Mouse (Mus musculus) limb, embryonic 12.5 days (tissue): Measurements from ENCODE around the gene Lrrc74a. TPM values are rescaled to one million over a fixed set of nuclear protein-coding genes. Genes with fewer than 3 reads are reported as not detected.
A peak's percentile ranks its signal among the peaks of the same experiment; 100 is the strongest.

ENCODE experiments used
- ATAC-seq: fragments of 200-750 bp; cut with Nextera tagmentation; 2 replicates; pipeline ENCODE4 v1.8.0; 2017; ENCODE audit warnings: low read depth, moderate TSS enrichment; ENCODE audit not compliant: insufficient number of reproducible peaks, insufficient read depth, low FRiP score, low TSS enrichment
- H3K27ac ChIP-seq: fragments of 300-500 bp; sonication (generic); 2 replicates; pipeline ENCODE4 v1.5.1; 2016; ENCODE audit warnings: mild to moderate bottlenecking, moderate library complexity
- H3K27me3 ChIP-seq: fragments of 300-500 bp; sonication (generic); 2 replicates; pipeline ENCODE4 v1.6.1; 2016; ENCODE audit warnings: mild to moderate bottlenecking, moderate library complexity
- H3K36me3 ChIP-seq: fragments of 300-500 bp; sonication (generic); 2 replicates; pipeline ENCODE4 v1.6.1; 2016; ENCODE audit warnings: mild to moderate bottlenecking, moderate library complexity
- H3K4me1 ChIP-seq: fragments of 300-500 bp; sonication (generic); replicated peaks from 2 replicates; pipeline ENCODE4 v1.6.1; 2016
- H3K4me2 ChIP-seq: fragments of 300-500 bp; sonication (generic); 2 replicates; pipeline ENCODE4 v1.6.1; 2016; ENCODE audit warnings: mild to moderate bottlenecking, moderate library complexity
- H3K4me3 ChIP-seq: fragments of 300-500 bp; sonication (generic); replicated peaks from 2 replicates; pipeline ENCODE4 v1.5.1; 2016; ENCODE audit warnings: mild to moderate bottlenecking
- H3K9ac ChIP-seq: fragments of 300-500 bp; sonication (generic); replicated peaks from 2 replicates; pipeline ENCODE4 v1.6.1; 2016; ENCODE audit warnings: mild to moderate bottlenecking, moderate library complexity
- H3K9me3 ChIP-seq: fragments of 300-500 bp; sonication (generic); 2 replicates; pipeline ENCODE4 v1.6.1; 2016; ENCODE audit warnings: mild to moderate bottlenecking, moderate library complexity
- whole genome bisulfite sequencing: fragments of 180-500 bp; shearing (Covaris S2); methylation state at CpG from one replicate; pipeline ENCODE4 v1.1.7; 2016; 5-methylcytosine and 5-hydroxymethylcytosine counted together
- polyA plus RNA-seq: library from polyadenylated mRNA; unstranded; fragments of >200 nt; fragmentation: Nextera tagmentation; extraction: Ambion mirVana; gene quantifications from 2 replicates; pipeline ENCODE4 v1.2.1, GENCODE M21; 2016

The Lrrc74a gene
- polyA plus RNA-seq, 1 experiment from 2014 or later: not detected

DNA sequence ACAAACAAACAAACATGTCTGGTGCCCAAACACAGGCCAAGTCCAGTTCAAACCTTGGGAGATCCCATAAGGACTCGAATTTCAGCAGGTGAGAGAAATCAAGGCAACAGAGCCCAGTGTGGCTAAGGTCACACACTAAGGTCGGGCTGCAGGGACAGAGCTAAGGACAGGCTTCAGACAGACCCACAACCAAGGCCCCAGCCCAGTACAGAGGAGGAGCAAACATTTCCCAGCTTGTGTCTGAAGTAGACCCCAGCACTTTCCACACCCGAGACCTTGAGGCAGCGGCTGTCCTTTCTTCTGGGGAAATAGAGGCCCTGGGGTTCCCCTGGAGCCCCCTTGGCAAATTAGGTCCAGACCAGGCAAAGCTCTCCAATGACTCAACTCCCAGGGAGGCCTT lies 66.2 kb downstream of the Lrrc74a start:
- WGBS: 19% methylated on average over 4 of the region's 4 CpGs
- Histone ChIP-seq H3K9ac (no peak overlapping the region), H3K4me1 (peaks cover 70% of the 10 kb centered on the region), H3K27me3 (no peaks in the 10 kb centered on the region), H3K9me3 (no peaks in the 10 kb centered on the region), H3K4me3 (no peak overlapping the region), H3K4me2 (peak overlapping the region; percentile 57), H3K36me3 (no peaks in the 10 kb centered on the region), H3K27ac (peak overlapping the region; percentile 99)
- ATAC-seq: no peak

DNA sequence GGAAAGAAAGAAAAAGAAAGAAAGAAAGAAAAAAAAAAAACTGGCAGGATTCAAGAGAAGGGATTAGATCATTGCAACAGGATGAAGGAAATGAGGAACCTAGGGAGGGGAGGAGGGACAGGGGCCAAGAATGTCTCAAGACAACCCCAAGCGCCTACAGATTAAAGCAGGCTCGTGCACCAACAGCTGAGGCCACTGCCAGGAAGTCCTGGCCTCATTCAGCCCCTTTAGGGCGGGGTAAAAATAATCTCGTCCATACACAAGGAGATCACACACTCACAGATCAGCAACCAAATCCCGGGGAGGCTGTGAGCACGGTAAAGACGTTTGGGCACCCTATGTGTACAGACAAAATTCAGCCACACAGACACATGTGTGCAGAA lies 66.6 kb downstream of the Lrrc74a start:
- no peak overlapping the region for H3K4me3 ChIP-seq
- 1% methylated on average over 7 of the region's 7 CpGs for WGBS
- no peaks in the 10 kb centered on the region for H3K9me3 ChIP-seq
- H3K36me3 ChIP-seq: no peaks in the 10 kb centered on the region
- H3K27me3 ChIP-seq: no peaks in the 10 kb centered on the region
- H3K9ac ChIP-seq: no peak overlapping the region
- peak overlapping the region; percentile 99 for H3K27ac ChIP-seq
- peak; percentile 3; the same call in 1 of the 2 replicates for ATAC-seq
- peaks cover 73% of the 10 kb centered on the region for H3K4me1 ChIP-seq
- peak overlapping the region; percentile 57 for H3K4me2 ChIP-seq

- Histone ChIP-seq H3K4me2 (peak overlapping the region; percentile 57), H3K36me3 (no peaks in the 10 kb centered on the region), H3K27me3 (no peaks in the 10 kb centered on the region), H3K4me3 (peak overlapping the region; percentile 23), H3K9ac (peak overlapping the region; percentile 50; the same call in 1 of the 2 replicates), H3K27ac (peak overlapping the region; percentile 99), H3K4me1 (peaks cover 76% of the 10 kb centered on the region), H3K9me3 (no peaks in the 10 kb centered on the region)
- peak; percentile 60 for ATAC-seq
- WGBS: under 1% methylated on average over 22 of the region's 23 CpGs
These were observed 67.2 kb downstream of the Lrrc74a start for GRCm38 (mm10) chr12:86801148-86802004.

DNA sequence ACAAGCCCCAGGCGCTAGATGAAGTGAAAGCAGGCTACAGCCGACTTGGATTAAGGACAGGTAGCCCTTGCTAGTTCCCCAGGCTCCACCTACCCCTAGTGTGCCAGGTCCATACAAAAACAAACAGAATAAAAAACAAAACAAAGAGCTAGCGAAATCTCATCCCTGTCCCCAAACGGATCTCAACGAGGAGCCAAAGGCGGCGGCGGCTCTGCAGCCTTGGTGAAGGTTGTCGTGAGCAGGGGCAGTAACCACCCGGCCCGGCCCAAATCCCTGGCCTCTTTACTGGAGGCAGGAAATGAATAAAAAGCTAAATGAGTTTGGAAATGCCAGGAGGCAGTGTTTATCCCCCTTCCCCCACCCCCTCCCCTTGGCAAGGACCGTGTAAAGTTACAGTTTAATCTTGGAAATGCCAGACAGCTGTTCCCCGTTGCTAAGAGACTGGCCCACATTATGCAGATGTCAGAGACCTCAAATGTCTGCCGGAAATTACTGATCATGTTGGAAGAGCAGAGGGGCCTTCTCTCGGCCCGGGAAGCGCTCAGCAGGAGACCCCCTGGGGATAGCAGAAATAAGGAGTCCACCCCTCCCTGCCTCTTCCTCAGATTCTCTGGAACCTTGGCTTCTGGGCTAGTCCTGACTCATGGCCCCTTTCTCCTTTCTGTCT lies 68.0 kb downstream of the Lrrc74a start:
- peak; percentile 29; the same call in 1 of the 2 replicates for ATAC-seq
- Histone ChIP-seq H3K4me2 (peak overlapping the region; percentile 57), H3K4me3 (peak overlapping the region; percentile 23), H3K4me1 (peaks cover 81% of the 10 kb centered on the region), H3K36me3 (no peaks in the 10 kb centered on the region), H3K27ac (peak overlapping the region; percentile 99), H3K27me3 (no peaks in the 10 kb centered on the region), H3K9ac (peak overlapping the region; percentile 50; the same call in 1 of the 2 replicates), H3K9me3 (no peaks in the 10 kb centered on the region)
- 1% methylated on average over 17 of the region's 17 CpGs for WGBS

DNA sequence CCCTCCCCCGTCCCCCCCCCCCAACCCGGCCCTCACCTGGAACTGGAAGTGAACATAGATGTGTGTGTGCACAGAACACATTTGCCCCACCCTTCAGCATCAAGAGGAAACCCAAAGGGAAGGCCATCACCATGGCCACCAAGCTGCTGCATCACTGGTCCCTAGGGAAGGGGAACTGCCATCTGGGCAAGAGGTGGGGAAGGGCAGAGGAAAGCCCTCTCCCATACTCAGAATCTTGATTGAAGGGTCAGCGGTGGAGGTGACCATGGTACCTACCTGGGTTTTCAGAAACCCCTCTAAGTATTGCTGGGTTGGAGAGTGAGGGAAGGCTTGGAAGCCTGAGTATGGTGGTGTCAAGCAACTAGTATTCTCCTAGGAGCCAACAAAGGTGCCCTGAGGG lies 68.7 kb downstream of the Lrrc74a start:
- peak overlapping the region; percentile 57 for H3K4me2 ChIP-seq
- no peaks in the 10 kb centered on the region for H3K36me3 ChIP-seq
- H3K4me3 ChIP-seq: no peak overlapping the region
- 36% methylated on average over 3 of the region's 3 CpGs for WGBS
- H3K4me1 ChIP-seq: peaks cover 89% of the 10 kb centered on the region
- H3K9me3 ChIP-seq: no peaks in the 10 kb centered on the region
- H3K27ac ChIP-seq: peak overlapping the region; percentile 99
- no peaks in the 10 kb centered on the region for H3K27me3 ChIP-seq
- no peak for ATAC-seq
- H3K9ac ChIP-seq: no peak overlapping the region

DNA sequence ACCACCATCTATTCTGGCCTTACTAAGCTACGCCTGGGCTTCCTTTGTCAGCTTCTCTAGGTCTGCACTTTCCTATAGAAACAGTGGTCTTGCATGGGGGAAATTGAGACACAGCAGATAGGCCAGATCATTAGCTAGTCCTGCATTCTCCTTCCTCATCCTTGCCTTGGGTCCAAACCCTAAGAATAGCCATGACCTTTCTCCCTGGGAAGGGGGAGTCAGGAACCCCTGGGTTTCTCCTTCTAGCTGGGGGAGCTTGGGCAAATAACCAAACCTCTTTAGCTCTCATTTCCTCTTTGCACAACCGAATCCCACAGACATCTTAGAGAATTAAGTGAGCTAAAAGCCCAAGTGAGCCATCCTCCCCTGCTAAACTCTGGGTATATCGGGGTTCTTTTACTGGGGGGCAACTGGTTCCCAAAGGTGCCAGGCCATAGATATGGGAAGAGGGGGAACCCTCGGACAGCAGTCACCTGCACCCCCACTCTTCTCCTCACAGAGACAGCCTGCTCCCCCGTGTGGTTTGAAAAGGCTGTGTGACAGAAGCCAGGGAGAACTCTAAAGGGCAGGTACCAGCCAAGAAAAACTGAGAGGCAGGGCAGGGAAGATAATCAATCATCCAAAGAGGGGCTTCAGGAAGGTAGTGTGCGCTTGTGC lies 69.6 kb downstream of the Lrrc74a start:
- Histone ChIP-seq H3K27me3 (no peaks in the 10 kb centered on the region), H3K9ac (no peak overlapping the region), H3K4me1 (peaks cover 95% of the 10 kb centered on the region)

GRCm38 (mm10) chr12:86804308-86804700 lies 70.1 kb downstream of the Lrrc74a start:
- no peak overlapping the region for H3K9ac ChIP-seq
- no peak overlapping the region for H3K4me2 ChIP-seq
- H3K4me3 ChIP-seq: no peak overlapping the region
- no peaks in the 10 kb centered on the region for H3K27me3 ChIP-seq
- WGBS: 19% methylated on average over 4 of the region's 4 CpGs
- peak overlapping the region; percentile 99 for H3K27ac ChIP-seq
- peaks cover 94% of the 10 kb centered on the region for H3K4me1 ChIP-seq
- no peaks in the 10 kb centered on the region for H3K9me3 ChIP-seq
- no peaks in the 10 kb centered on the region for H3K36me3 ChIP-seq
- no peak for ATAC-seq

More for the DNA sequence above, 69.6 kb downstream of the Lrrc74a start:
- ATAC-seq: no peak
- no peak overlapping the region for H3K4me2 ChIP-seq
- no peaks in the 10 kb centered on the region for H3K9me3 ChIP-seq
- peak overlapping the region; percentile 99 for H3K27ac ChIP-seq
- WGBS: 59% methylated on average over 6 of the region's 6 CpGs
- no peaks in the 10 kb centered on the region for H3K36me3 ChIP-seq
- no peak overlapping the region for H3K4me3 ChIP-seq

- Histone ChIP-seq H3K4me2 (no peak overlapping the region), H3K4me1 (peaks cover 88% of the 10 kb centered on the region), H3K4me3 (no peak overlapping the region), H3K27me3 (no peaks in the 10 kb centered on the region), H3K9ac (no peak overlapping the region), H3K9me3 (no peaks in the 10 kb centered on the region), H3K36me3 (no peaks in the 10 kb centered on the region), H3K27ac (peak overlapping the region; percentile 99)
- WGBS: 53% methylated on average over 2 of the region's 2 CpGs
- ATAC-seq: no peak
These were observed 70.7 kb downstream of the Lrrc74a start for GRCm38 (mm10) chr12:86804857-86805256.

DNA sequence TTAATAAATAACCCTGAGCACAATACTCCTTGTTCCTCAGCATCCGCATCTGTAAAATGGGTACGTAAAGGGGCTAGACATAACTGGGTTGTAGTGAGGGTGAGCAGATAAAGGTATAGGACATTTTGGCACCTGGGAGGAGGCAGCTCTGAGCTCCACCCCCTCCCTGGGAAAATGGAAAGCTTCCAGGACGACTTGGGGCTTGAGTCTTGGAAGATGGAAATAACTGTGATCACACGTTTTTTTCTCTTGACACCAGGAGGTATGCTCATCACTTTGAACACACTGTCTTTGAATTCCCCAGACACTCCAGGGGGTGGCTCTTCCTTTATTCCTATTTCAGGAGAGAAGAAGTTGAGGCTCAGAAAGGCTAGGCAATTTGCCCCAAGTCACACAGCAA lies 71.1 kb downstream of the Lrrc74a start:
- H3K4me2 ChIP-seq: no peak overlapping the region; the same call in 1 of the 2 replicates
- no peak overlapping the region for H3K9ac ChIP-seq
- peaks cover 85% of the 10 kb centered on the region for H3K4me1 ChIP-seq
- no peak overlapping the region for H3K27ac ChIP-seq
- 60% methylated on average over 4 of the region's 4 CpGs for WGBS
- H3K36me3 ChIP-seq: no peaks in the 10 kb centered on the region
- H3K4me3 ChIP-seq: no peak overlapping the region
- no peaks in the 10 kb centered on the region for H3K9me3 ChIP-seq
- no peak for ATAC-seq
- no peaks in the 10 kb centered on the region for H3K27me3 ChIP-seq

GRCm38 (mm10) chr12:86806031-86806922 lies 72.1 kb downstream of the Lrrc74a start:
- Histone ChIP-seq H3K27me3 (no peaks in the 10 kb centered on the region), H3K9ac (peak overlapping the region; percentile 47), H3K9me3 (no peaks in the 10 kb centered on the region), H3K27ac (peak overlapping the region; percentile 91), H3K4me1 (peaks cover 85% of the 10 kb centered on the region), H3K4me3 (peak overlapping the region; percentile 26), H3K4me2 (peak overlapping the region; percentile 58), H3K36me3 (no peaks in the 10 kb centered on the region)
- no peak; the same call in 1 of the 2 replicates for ATAC-seq
- WGBS: 3% methylated on average over 17 of the region's 20 CpGs
